Mouse (Mus musculus): ENCODE measurements at regions not wholly inside any gene's neighbourhood (a gene's known extent, or its start where the extent isn't known, plus 50 kb on each side); places are given as distances from the start of the nearest gene placed in this dataset.
"Not testable (repeated sequence)": the region's sequence is repeated elsewhere in the genome, so short reads cannot be mapped to it uniquely, and the experiment has no call there.

DNA sequence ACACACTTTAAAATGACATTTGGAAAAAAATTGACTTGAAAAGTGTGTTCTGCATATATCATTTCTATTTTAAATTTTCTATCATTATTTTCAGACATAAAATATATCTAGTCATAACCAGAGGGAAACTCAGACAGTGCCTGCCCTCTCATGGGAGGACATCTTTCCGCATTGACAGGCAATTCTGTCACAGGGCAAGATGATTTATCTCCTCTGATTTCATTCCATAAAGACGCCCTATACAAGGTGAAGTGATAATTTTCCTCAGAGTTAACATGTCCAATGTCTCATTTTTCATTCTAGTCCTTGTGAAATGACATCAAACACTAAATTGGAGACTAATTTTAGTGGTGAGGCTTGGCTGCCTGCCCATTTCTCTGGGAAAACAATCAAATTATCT lies 643.6 kb downstream of the Brinp3 start:
- H3K9ac ChIP-seq (replicated peaks; ENCODE audit: low read depth, low read length): no peak overlapping the region
- H3K4me3 ChIP-seq (ENCODE audit: low read depth, low read length): no peak overlapping the region
- 35% methylated on average over 2 of the region's 2 CpGs for WGBS
- no peaks in the 10 kb centered on the region for H3K9me3 ChIP-seq (replicated peaks; ENCODE audit: control insufficient read depth, low read length)
- no peak overlapping the region for H3K27ac ChIP-seq (ENCODE audit: low read depth)
- no peaks in the 10 kb centered on the region for H3K4me1 ChIP-seq (ENCODE audit: control insufficient read depth, insufficient read depth)
- H3K36me3 ChIP-seq (replicated peaks; ENCODE audit: control insufficient read depth, insufficient read depth, low read length): no peaks in the 10 kb centered on the region
- no peaks in the 10 kb centered on the region for H3K27me3 ChIP-seq (ENCODE audit: control insufficient read depth, insufficient read depth, low read length)
- no peak overlapping the region for H3K4me2 ChIP-seq (ENCODE audit: low read depth, low read length)
- TF ChIP-seq EP300 (IDR thresholded peaks at IDR 0.05; ENCODE audit: low read depth): no peak
- TF ChIP-seq CTCF (IDR thresholded peaks at IDR 0.05; ENCODE audit: low read depth): no peak
- DNase-seq (ENCODE audit: low spot score): no peak
- ATAC-seq (ENCODE audit: insufficient read depth, low read depth): no peak

DNA sequence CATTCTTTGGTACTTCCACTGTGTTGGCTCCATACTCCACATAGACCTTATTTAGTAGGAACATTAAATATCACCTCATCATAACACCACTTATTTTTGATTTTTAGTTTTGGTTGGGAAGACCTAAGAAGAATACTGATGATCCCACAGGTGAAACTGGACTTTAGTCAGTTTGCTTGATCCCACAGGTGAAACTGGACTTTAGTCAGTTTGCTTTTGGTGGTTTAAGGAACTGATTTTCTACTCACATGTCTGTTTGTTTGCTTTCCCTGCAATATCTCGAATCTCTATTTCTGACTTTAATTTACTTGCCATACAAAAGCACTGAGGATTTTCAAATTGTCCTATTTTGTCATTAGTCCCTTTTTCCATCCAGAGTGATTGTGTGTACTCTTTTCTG lies 680.8 kb downstream of the Brinp3 start:
- H3K4me3 ChIP-seq (ENCODE audit: low read depth, low read length): no peak overlapping the region

DNA sequence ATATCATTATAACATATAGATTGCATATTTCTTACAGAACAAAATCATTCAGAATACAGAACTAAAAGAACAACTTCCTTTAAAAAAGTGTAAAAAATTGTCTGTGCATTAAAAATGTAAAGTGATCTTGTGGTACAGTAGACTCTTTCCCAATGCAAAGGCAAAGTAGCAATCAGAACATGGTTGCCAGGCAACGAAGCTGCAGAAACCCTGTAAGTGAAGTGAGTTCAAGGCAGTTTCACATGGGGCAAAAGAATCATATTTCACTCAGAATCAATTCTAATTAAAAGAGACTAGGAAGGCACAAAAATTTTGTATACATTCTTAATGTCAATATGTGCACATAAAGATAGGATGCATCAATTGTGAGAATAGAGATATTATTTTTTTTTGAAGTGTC lies 692.2 kb downstream of the Brinp3 start:
- Histone ChIP-seq H3K36me3 (replicated peaks; ENCODE audit: control insufficient read depth, insufficient read depth, low read length) (no peaks in the 10 kb centered on the region), H3K4me3 (ENCODE audit: low read depth, low read length) (no peak overlapping the region), H3K27ac (ENCODE audit: low read depth) (no peak overlapping the region), H3K9me3 (replicated peaks; ENCODE audit: control insufficient read depth, low read length) (no peaks in the 10 kb centered on the region), H3K4me1 (ENCODE audit: control insufficient read depth, insufficient read depth) (no peaks in the 10 kb centered on the region), H3K27me3 (ENCODE audit: control insufficient read depth, insufficient read depth, low read length) (no peaks in the 10 kb centered on the region), H3K4me2 (ENCODE audit: low read depth, low read length) (no peak overlapping the region), H3K9ac (replicated peaks; ENCODE audit: low read depth, low read length) (no peak overlapping the region)
- TF ChIP-seq CTCF (IDR thresholded peaks at IDR 0.05; ENCODE audit: low read depth): no peak
- DNase-seq (ENCODE audit: low spot score): no peak
- ATAC-seq (ENCODE audit: insufficient read depth, low read depth): no peak
- 56% methylated on average over 1 of the region's 1 CpGs for WGBS

More for the DNA sequence above, 680.8 kb downstream of the Brinp3 start:
- ATAC-seq (ENCODE audit: insufficient read depth, low read depth): no peak
- Histone ChIP-seq H3K27me3 (ENCODE audit: control insufficient read depth, insufficient read depth, low read length) (no peaks in the 10 kb centered on the region), H3K4me1 (ENCODE audit: control insufficient read depth, insufficient read depth) (no peaks in the 10 kb centered on the region), H3K27ac (ENCODE audit: low read depth) (no peak overlapping the region), H3K4me2 (ENCODE audit: low read depth, low read length) (no peak overlapping the region), H3K36me3 (replicated peaks; ENCODE audit: control insufficient read depth, insufficient read depth, low read length) (no peaks in the 10 kb centered on the region), H3K9ac (replicated peaks; ENCODE audit: low read depth, low read length) (no peak overlapping the region), H3K9me3 (replicated peaks; ENCODE audit: control insufficient read depth, low read length) (0 out of 2 replicates have a peak, but pooled peaks cover 6% of the 10 kb centered on the region)
- DNase-seq (ENCODE audit: low spot score): no peak
- no peak for TF ChIP-seq EP300 (IDR thresholded peaks at IDR 0.05; ENCODE audit: low read depth)
- no peak for TF ChIP-seq CTCF (IDR thresholded peaks at IDR 0.05; ENCODE audit: low read depth)
- WGBS: 54% methylated on average over 1 of the region's 1 CpGs

DNA sequence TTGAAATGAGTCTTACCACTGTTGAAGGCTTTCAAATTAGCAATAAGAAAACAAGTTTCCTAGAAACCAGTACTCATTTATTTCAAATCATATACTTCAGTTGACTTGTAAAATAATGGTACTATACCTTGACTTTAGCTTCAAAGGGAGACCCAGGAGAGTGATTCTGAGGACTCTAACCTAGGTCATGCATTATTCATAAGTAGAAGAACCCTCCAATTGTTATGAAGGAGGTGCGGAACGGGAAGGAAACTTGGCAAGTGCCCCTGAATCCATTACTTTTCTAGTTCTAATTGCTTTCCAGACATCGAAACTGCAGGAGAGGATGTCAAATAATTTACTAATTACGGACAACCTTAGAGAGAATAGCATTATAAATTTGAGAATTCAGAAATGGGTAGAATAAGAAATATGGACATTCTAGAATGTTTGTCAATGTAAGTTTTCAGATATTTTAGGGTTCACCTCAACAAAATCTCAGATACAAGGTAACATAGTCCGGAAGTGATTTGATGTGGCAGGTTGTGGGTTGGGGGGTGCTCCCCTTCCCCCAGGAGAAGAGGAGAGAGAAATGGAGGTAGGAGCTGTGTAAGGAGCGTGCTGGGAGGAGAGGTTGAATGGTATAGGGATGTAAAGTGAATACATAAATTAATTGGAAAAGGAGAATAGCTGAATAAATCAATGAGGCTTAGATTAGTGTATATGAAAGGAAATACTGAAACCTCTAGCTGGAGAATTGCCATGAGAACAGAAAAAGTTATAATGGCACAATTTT lies 692.9 kb downstream of the Brinp3 start:
- Histone ChIP-seq H3K4me3 (ENCODE audit: low read depth, low read length) (no peak overlapping the region), H3K4me2 (ENCODE audit: low read depth, low read length) (no peak overlapping the region), H3K4me1 (ENCODE audit: control insufficient read depth, insufficient read depth) (no peaks in the 10 kb centered on the region), H3K27ac (ENCODE audit: low read depth) (no peak overlapping the region), H3K9ac (replicated peaks; ENCODE audit: low read depth, low read length) (no peak overlapping the region), H3K9me3 (replicated peaks; ENCODE audit: control insufficient read depth, low read length) (no peaks in the 10 kb centered on the region), H3K27me3 (ENCODE audit: control insufficient read depth, insufficient read depth, low read length) (no peaks in the 10 kb centered on the region), H3K36me3 (replicated peaks; ENCODE audit: control insufficient read depth, insufficient read depth, low read length) (no peaks in the 10 kb centered on the region)
- no peak for TF ChIP-seq EP300 (IDR thresholded peaks at IDR 0.05; ENCODE audit: low read depth)
- TF ChIP-seq CTCF (IDR thresholded peaks at IDR 0.05; ENCODE audit: low read depth): no peak
- ATAC-seq (ENCODE audit: insufficient read depth, low read depth) (no peak), DNase-seq (ENCODE audit: low spot score) (no peak)
- whole genome bisulfite sequencing: 67% methylated on average over 6 of the region's 6 CpGs

DNA sequence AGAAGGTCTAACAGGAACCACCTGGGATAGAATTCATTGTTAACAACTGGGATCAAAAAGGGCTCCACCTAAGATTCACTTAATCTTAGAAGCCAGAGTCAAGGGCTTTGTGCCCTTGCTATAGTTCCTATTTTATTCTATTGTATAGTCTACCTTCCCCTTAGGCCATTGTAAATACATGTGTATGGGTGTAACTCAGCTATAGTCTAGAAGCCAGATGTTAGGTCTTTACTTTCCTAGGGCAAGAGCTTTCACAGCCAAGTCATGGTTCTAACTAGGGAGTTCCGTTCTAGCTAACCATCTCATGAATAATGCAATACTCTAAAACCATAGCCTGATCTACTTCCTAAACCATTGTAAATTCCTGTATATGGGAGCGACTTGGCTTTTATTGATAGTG lies 705.4 kb downstream of the Brinp3 start:
- H3K9me3 ChIP-seq (replicated peaks; ENCODE audit: control insufficient read depth, low read length); H3K9ac ChIP-seq (replicated peaks; ENCODE audit: low read depth, low read length); H3K27ac ChIP-seq (ENCODE audit: low read depth); ATAC-seq (ENCODE audit: insufficient read depth, low read depth); H3K36me3 ChIP-seq (replicated peaks; ENCODE audit: control insufficient read depth, insufficient read depth, low read length); H3K4me3 ChIP-seq (ENCODE audit: low read depth, low read length); H3K4me1 ChIP-seq (ENCODE audit: control insufficient read depth, insufficient read depth); H3K27me3 ChIP-seq (ENCODE audit: control insufficient read depth, insufficient read depth, low read length); DNase-seq (ENCODE audit: low spot score); H3K4me2 ChIP-seq (ENCODE audit: low read depth, low read length): not testable (repeated sequence)
- 95% methylated on average over 2 of the region's 2 CpGs for WGBS

DNA sequence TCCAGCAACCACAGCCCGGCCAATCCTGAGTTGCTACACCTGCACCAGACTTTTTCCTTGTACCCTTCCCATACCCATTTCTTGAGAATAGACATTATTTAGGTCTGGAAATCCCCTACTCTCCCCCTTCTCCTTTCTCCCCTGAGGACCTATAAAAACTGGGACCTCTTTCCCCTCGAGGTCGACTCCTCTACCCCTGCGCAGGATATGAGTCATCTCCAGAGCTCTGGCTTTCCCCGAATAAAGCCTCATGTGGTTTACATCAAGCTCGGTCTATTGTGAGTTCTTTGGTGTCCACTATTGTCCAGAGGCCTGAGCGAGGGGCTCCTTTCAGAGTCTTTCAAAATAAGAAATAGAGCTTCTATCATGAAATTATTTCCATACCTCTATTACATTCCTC lies 720.3 kb downstream of the Brinp3 start:
- not testable (repeated sequence) for H3K9me3 ChIP-seq (replicated peaks; ENCODE audit: control insufficient read depth, low read length); H3K27me3 ChIP-seq (ENCODE audit: control insufficient read depth, insufficient read depth, low read length); H3K4me2 ChIP-seq (ENCODE audit: low read depth, low read length); DNase-seq (ENCODE audit: low spot score); H3K9ac ChIP-seq (replicated peaks; ENCODE audit: low read depth, low read length); H3K4me1 ChIP-seq (ENCODE audit: control insufficient read depth, insufficient read depth); ATAC-seq (ENCODE audit: insufficient read depth, low read depth); H3K4me3 ChIP-seq (ENCODE audit: low read depth, low read length); H3K36me3 ChIP-seq (replicated peaks; ENCODE audit: control insufficient read depth, insufficient read depth, low read length); H3K27ac ChIP-seq (ENCODE audit: low read depth)
- 46% methylated on average over 7 of the region's 7 CpGs for WGBS
